Mouse (Mus musculus) intestine, embryonic 16.5 days (tissue): ENCODE results near the gene Neurl1a. TPM values are rescaled to one million over a fixed set of nuclear protein-coding genes. Genes with fewer than 3 reads are reported as not detected.

Experiments
- ATAC-seq: fragments of 200-750 bp; cut with Nextera tagmentation; 2 replicates; pipeline ENCODE4 v1.8.0; 2017; ENCODE audit warnings: moderate TSS enrichment, moderate library complexity
- H3K27ac ChIP-seq: fragments of 300-500 bp; sonication (generic); 2 replicates; pipeline ENCODE4 v1.5.1; 2014; ENCODE audit warnings: mild to moderate bottlenecking, low read length
- H3K27me3 ChIP-seq: fragments of 300-500 bp; sonication (generic); replicated peaks from 2 replicates; pipeline ENCODE4 v1.6.1; 2014; ENCODE audit warnings: low read length, control low read depth, mixed read lengths; ENCODE audit not compliant: control insufficient read depth, insufficient read depth
- H3K36me3 ChIP-seq: fragments of 300-500 bp; sonication (generic); 2 replicates; pipeline ENCODE4 v1.6.1; 2014; ENCODE audit warnings: low read length, control low read depth; ENCODE audit not compliant: control insufficient read depth, insufficient read depth
- H3K4me1 ChIP-seq: fragments of 300-500 bp; sonication (generic); 2 replicates; pipeline ENCODE4 v1.6.1; 2014; ENCODE audit warnings: low read length, control low read depth, mixed read lengths; ENCODE audit not compliant: control insufficient read depth, insufficient read depth
- H3K4me2 ChIP-seq: fragments of 300-500 bp; sonication (generic); 2 replicates; pipeline ENCODE4 v1.6.1; 2014; ENCODE audit warnings: low read depth, low read length, control low read depth
- H3K4me3 ChIP-seq: fragments of 300-500 bp; sonication (generic); 2 replicates; pipeline ENCODE4 v1.5.1; 2014; ENCODE audit warnings: mild to moderate bottlenecking, low read length
- H3K9ac ChIP-seq: fragments of 300-500 bp; sonication (generic); 2 replicates; pipeline ENCODE4 v1.6.1; 2014; ENCODE audit warnings: low read depth, low read length
- H3K9me3 ChIP-seq: fragments of 300-500 bp; sonication (generic); 2 replicates; pipeline ENCODE4 v1.6.1; 2016; ENCODE audit warnings: low read length, control low read depth; ENCODE audit not compliant: control insufficient read depth
- WGBS: fragments of 180-500 bp; shearing (Covaris S2); extraction: QIAGEN DNeasy Blood & Tissue Kit; methylation state at CpG from one replicate; pipeline ENCODE4 v1.1.7; 2014; 5-methylcytosine and 5-hydroxymethylcytosine counted together
- polyA plus RNA-seq: library from polyadenylated mRNA; unstranded; fragments of >200 nt; fragmentation: Nextera tagmentation; extraction: Ambion mirVana; gene quantifications from 2 replicates; pipeline ENCODE4 v1.2.1, GENCODE M21; 2015

Neurl1a gene
- polyA plus RNA-seq, 1 experiment from 2014 or later: 3.7 TPM

DNA sequence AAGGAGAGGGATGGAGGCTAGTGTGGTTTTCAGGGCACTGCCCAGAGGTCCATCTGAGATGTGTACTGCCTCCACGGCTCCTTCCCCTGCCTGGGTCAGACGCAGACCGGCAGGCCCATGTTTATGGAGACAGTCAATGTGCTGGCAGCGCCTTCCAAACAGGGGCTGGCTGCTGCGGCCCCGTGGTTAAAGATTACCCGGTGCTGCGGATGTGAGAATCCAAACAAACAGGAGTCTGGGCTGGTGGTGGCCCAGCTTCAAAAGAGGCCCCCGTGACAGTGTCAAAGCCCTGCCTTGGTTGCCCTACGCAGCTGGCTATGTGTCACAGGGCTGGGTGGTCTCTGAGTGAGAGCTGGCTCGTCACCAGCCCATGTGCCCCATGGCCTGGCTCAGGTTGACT is 69.2 kb downstream of the Neurl1a start:
- Histone ChIP-seq H3K4me3 (no peak overlapping the region), H3K4me2 (peak overlapping the region; percentile 19; the same call in 1 of the 2 replicates), H3K27ac (0 out of 2 replicates have a peak overlapping the region, but pooled peaks have one; percentile 11), H3K9me3 (no peaks in the 10 kb centered on the region), H3K27me3 (peaks cover 10% of the 10 kb centered on the region), H3K4me1 (peaks cover 20% of the 10 kb centered on the region), H3K36me3 (no peaks in the 10 kb centered on the region), H3K9ac (peak overlapping the region; percentile 46)
- 15% methylated on average over 11 of the region's 11 CpGs for WGBS
- peak; percentile 63 for ATAC-seq

DNA sequence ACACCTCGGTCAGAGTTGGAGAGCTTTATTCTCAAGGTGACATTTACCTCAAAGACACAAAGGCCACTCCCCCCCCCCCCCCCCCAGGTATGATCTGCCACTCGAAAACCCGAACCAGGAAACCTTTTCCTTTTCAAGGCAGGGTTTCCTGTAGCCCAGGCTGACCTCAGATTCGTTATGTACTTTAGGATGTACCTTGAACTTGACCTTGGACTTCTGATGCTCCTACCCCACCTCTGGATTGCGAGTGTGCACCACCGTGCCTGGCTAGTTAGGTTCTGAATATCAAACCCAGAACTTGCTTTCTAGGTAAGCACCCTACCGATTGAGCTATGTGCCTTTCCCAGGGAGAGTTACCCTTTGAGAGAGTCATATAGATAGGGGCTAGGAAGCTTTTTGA is 69.7 kb downstream of the Neurl1a start:
- peaks cover 25% of the 10 kb centered on the region for H3K4me1 ChIP-seq
- H3K4me2 ChIP-seq: no peak overlapping the region
- H3K27me3 ChIP-seq: peaks cover 15% of the 10 kb centered on the region
- 60% methylated on average over 7 of the region's 7 CpGs for WGBS
- no peaks in the 10 kb centered on the region for H3K36me3 ChIP-seq
- H3K4me3 ChIP-seq: no peak overlapping the region
- H3K9ac ChIP-seq: no peak overlapping the region
- no peak overlapping the region for H3K27ac ChIP-seq
- H3K9me3 ChIP-seq: no peaks in the 10 kb centered on the region
- ATAC-seq: peak; percentile 25; the same call in 1 of the 2 replicates

DNA sequence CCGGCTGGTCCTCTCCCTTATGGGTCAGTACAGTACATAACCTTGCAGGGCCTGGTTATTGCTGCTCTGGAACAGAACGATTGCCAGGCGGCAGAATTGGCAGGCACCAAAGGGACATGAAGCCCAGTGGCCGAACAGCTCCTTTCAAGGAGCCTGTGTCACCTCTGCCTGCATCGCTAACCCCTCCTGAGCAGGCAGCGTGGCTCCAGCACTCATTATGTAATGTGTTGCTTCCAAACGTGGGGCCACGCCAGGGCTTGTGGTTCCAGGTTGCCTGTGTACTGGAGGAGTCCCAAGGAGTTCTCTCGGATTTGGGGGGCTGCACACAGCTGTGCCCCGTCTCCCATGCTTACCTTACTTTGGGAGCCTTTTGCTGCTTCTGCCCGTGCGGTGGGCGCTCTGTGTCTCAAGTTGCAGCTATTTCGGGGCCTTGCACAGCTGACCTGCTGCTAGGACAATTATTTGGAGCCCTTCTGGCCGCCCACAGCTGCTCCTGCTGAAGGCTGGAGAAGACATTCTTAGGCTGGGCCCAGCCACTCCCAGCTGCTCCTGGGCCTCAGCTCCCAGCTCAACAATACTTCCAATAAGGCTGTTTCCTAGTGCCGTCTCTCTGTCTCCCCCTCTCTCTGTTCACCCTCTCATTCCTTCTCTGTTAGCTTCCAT is 70.4 kb downstream of the Neurl1a start:
- Histone ChIP-seq H3K4me2 (no peak overlapping the region), H3K4me3 (no peak overlapping the region), H3K9me3 (no peaks in the 10 kb centered on the region), H3K9ac (no peak overlapping the region), H3K27ac (no peak overlapping the region), H3K4me1 (peaks cover 26% of the 10 kb centered on the region), H3K36me3 (no peaks in the 10 kb centered on the region), H3K27me3 (peaks cover 23% of the 10 kb centered on the region)
- no peak for ATAC-seq
- WGBS: 64% methylated on average over 16 of the region's 16 CpGs

DNA sequence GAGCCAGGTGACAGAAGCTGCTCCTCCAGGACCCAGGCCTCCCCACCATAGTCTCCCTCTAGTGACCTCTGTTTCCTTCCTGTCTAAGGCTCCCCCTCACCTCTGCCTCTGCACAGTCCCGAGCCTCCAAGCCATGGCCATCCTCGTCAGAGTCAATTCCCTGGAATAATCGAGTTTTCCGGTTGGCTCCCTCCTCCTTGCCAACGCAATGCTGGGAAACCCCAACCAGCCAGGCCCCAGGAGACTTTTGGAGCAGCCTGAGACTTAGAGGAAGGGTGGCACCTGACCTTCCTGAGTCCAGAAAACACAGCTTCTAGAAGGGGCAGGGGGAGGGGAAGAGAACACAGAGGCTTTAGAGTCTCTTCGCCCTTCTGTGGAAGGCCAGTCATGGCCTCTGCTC is 72.3 kb downstream of the Neurl1a start:
- Histone ChIP-seq H3K4me2 (no peak overlapping the region), H3K4me1 (peaks cover 26% of the 10 kb centered on the region), H3K9me3 (no peaks in the 10 kb centered on the region), H3K4me3 (no peak overlapping the region), H3K27me3 (peaks cover 25% of the 10 kb centered on the region), H3K9ac (no peak overlapping the region), H3K36me3 (no peaks in the 10 kb centered on the region), H3K27ac (no peak overlapping the region)
- ATAC-seq: no peak
- WGBS: 74% methylated on average over 6 of the region's 6 CpGs

DNA sequence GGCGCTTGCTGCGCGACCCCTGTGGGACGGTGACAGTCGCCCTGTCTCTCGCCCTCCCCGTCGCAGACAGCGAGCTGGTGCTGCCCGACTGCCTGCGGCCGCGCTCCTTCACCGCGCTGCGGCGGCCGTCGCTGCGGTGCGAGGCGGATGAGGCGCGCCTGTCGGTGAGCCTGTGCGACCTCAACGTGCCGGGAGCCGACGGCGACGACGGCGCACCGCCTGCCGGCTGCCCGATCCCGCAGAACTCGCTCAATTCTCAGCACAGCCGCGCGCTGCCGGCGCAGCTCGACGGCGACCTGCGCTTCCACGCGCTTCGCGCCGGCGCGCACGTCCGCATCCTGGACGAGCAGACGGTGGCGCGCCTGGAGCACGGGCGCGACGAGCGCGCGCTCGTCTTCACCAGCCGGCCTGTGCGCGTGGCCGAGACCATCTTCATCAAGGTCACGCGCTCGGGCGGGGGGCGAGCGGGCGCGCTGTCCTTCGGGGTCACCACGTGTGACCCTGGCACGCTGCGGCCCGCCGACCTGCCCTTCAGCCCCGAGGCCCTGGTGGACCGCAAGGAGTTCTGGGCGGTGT is 74.5 kb downstream of the Neurl1a start:
- 4% methylated on average over 90 of the region's 90 CpGs for WGBS
- Histone ChIP-seq H3K27ac (no peak overlapping the region), H3K4me1 (peaks cover 16% of the 10 kb centered on the region), H3K27me3 (peaks cover 25% of the 10 kb centered on the region), H3K9ac (peak overlapping the region; percentile 49), H3K9me3 (no peaks in the 10 kb centered on the region), H3K36me3 (no peaks in the 10 kb centered on the region), H3K4me3 (peak overlapping the region; percentile 40), H3K4me2 (peak overlapping the region; percentile 75)
- ATAC-seq: peak; percentile 45; the same call in 1 of the 2 replicates

DNA sequence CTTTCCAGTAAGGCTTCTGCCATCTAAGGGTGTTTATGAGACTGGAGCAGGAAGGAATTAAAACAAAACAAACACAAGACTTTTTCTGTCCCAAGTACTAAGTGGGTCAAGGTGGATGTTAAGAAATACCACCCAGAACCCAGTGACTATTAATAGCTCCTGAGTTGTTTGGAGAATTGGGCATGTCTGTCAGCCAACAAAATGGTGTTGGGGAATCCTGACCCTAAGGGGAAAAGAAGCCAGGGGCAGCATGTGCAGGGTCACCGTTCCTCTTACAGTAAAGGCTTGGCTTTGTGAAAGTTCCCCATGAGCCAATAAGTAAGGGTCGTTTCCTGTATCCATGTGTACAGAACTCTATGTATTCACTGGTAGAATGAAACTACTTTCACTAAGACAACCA is 76.4 kb downstream of the Neurl1a start:
- no peaks in the 10 kb centered on the region for H3K36me3 ChIP-seq
- no peaks in the 10 kb centered on the region for H3K9me3 ChIP-seq
- whole genome bisulfite sequencing: 64% methylated on average over 2 of the region's 2 CpGs
- H3K27ac ChIP-seq: no peak overlapping the region
- no peak overlapping the region for H3K4me2 ChIP-seq
- peaks cover 9% of the 10 kb centered on the region for H3K4me1 ChIP-seq
- peaks cover 25% of the 10 kb centered on the region for H3K27me3 ChIP-seq
- no peak overlapping the region for H3K9ac ChIP-seq
- ATAC-seq: no peak
- H3K4me3 ChIP-seq: no peak overlapping the region

DNA sequence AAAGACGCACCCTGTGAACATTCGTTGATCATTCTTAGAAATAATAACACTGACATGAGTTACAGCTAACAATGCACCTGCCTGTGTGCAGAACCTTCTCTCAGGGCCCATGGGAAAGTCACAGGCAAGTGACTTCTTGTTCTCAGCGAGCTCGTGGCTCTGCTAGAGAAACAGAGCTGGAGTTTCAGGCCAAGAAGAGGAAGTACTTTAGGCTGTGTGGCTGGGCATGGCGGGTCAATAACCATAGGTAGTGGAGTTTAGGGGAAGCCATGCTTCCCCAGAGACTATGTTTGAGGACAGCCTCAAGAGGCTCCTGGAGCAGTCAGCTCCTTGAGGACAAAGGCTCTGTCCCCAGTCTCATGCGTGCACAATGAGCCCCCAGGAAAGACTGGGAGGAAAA is 77.3 kb downstream of the Neurl1a start:
- ATAC-seq: no peak
- WGBS: 60% methylated on average over 6 of the region's 6 CpGs
- no peaks in the 10 kb centered on the region for H3K9me3 ChIP-seq
- H3K4me1 ChIP-seq: peaks cover 9% of the 10 kb centered on the region
- H3K27ac ChIP-seq: no peak overlapping the region
- H3K4me2 ChIP-seq: no peak overlapping the region
- H3K9ac ChIP-seq: no peak overlapping the region
- no peak overlapping the region for H3K4me3 ChIP-seq
- peaks cover 25% of the 10 kb centered on the region for H3K27me3 ChIP-seq
- H3K36me3 ChIP-seq: no peaks in the 10 kb centered on the region

DNA sequence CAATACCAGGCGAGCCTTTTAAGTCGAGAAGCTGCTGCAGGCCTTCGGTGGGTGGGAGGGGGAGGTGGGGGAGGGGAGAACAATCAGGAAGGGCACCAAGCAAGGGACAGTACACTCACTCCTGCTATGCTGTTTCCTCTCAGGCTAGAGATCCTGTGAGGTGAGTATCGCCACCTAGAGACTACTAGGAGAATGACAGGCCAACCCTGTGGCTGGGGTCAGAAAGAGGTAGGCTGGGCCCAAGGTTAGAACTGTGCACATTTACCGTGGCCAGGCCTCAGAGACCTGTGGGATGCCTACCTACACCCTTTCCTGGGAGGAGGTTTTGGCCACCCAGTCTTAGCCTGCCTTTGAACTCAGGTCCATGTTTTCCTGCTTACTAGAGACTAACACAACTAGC is 81.0 kb downstream of the Neurl1a start:
- no peak overlapping the region for H3K27ac ChIP-seq
- no peak overlapping the region for H3K9ac ChIP-seq
- H3K9me3 ChIP-seq: no peaks in the 10 kb centered on the region
- H3K27me3 ChIP-seq: no peaks in the 10 kb centered on the region
- H3K4me1 ChIP-seq: no peaks in the 10 kb centered on the region
- ATAC-seq: peak; percentile 33; the same call in 1 of the 2 replicates
- H3K4me2 ChIP-seq: no peak overlapping the region
- no peak overlapping the region for H3K4me3 ChIP-seq
- H3K36me3 ChIP-seq: no peaks in the 10 kb centered on the region; the same call in 1 of the 2 replicates
- WGBS: 14% methylated on average over 5 of the region's 5 CpGs

DNA sequence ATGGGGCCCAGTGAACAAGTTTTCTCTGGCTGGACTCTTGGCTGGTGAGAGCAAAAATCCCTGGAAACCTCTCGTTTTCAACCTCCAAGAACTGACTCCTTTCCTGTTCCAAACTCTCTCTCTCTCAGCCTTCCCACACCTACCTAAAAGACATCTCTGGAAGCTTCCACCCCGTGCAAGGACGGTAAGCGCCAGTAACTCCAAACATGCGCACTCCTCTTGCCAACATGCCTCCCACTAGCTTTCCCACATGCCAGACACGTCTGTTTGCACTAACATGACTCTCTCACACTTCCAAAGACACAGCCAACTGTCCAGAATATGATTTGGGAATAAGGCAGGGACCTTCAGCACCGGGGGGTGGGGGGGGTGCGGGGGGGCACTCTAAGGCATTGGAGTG is 82.6 kb downstream of the Neurl1a start:
- Histone ChIP-seq H3K9me3 (no peaks in the 10 kb centered on the region), H3K27me3 (no peaks in the 10 kb centered on the region), H3K4me1 (no peaks in the 10 kb centered on the region), H3K27ac (no peak overlapping the region), H3K4me2 (no peak overlapping the region), H3K4me3 (no peak overlapping the region), H3K9ac (no peak overlapping the region), H3K36me3 (no peaks in the 10 kb centered on the region; the same call in 1 of the 2 replicates)
- WGBS: 79% methylated on average over 8 of the region's 8 CpGs
- no peak for ATAC-seq
